Mouse (Mus musculus): Measurements from ENCODE around the gene Mid1.
"Not testable (repeated sequence)": the region's sequence is repeated elsewhere in the genome, so short reads cannot be mapped to it uniquely, and the experiment has no call there.

DNA sequence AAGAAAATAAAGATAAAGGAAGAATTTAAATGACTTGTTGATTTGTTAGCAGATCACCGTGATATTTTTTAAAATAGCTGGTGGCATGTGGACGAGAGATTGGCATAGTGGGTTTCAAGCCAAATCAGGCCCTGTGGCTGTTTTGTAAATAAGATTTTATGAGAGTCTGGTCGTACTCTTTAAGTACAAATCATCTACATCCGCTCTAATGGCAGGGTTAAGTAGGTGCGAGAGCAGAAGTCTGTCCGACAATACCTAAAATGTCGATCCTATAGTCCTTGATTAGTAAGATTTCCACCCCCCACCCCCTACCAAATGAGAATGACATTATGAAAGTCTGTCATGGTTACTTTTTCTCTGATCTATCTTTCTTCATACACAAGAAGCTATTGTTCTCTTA is 299.3 kb downstream of the Mid1 start:
- TF ChIP-seq CTCF, EP300 (IDR thresholded peaks at IDR 0.05; ENCODE audit: low read depth): not testable (repeated sequence)
